Mouse (Mus musculus) megakaryocyte, embryonic 14.5 days (primary cell): ENCODE data around the gene Il20rb.

Experiments used
- FLI1 ChIP-seq: IDR thresholded peaks from 2 replicates; pipeline ENCODE4 v1.6.1; 2012; ENCODE audit warnings: low read length, inconsistent platforms, mixed read lengths
- GATA1 ChIP-seq: IDR thresholded peaks from 3 replicates; pipeline ENCODE4 v1.6.1; 2012; ENCODE audit warnings: mixed read lengths, low read length, inconsistent platforms, borderline replicate concordance

DNA sequence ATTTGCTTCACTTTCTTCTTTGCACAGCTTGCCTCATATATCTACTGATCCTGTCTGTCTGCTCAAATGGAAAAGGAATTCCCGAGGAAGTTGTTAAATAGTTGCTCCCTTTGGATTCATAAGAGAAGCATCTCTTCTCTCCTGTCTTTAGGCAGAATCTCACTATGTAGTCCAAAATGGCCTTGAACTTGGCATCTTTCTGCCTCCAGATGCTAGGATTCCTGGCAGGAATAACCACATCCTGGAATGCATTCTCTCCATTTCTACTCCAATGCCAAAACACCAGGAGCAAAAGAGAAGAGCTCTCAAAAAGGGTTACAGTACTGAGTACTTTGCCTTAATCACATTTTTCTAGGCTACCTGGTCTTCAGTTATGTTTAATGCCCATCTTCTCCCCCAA is 44.7 kb upstream of the Il20rb start:
- TF ChIP-seq GATA1 = no peak
- no peak for TF ChIP-seq FLI1
